Mouse (Mus musculus) mouse trophoblast stem cell (cell line): ENCODE measurements around the gene Gm3095.
"Not testable (repeated sequence)": the region's sequence is repeated elsewhere in the genome, so short reads cannot be mapped to it uniquely, and the experiment has no call there.

ENCODE experiments used
- in situ Hi-C, 2 experiments: fragments of 300-500 bp; cut with MseI, MboI; formaldehyde crosslinking; loops; 2 replicates in 1 of 2; 3 replicates in 1 of 2; pipeline ENCODE4 v1.15.1; 2025

Gm3095 gene

GRCm38 (mm10) chr14:3963247-3963646 lies at the start of gene Gm3095:
TSS of gene Gm3095 (plus strand) at chr14:3963547.
- in situ Hi-C loops: not testable (repeated sequence)

- in situ Hi-C loops: not testable (repeated sequence)
Observed at GRCm38 (mm10) chr14:3931456-3931855, 31.9 kb upstream of the Gm3095 start, which contains the start of gene Gm3029. TSS of gene Gm3029 (plus strand) at chr14:3931756.

- in situ Hi-C loops: not testable (repeated sequence)
Observed at GRCm38 (mm10) chr14:3998094-3998493, 34.7 kb downstream of the Gm3095 start, which contains the start of gene Gm3099. TSS of gene Gm3099 (plus strand) at chr14:3998394.
